Mouse (Mus musculus) 416B (cell line): ENCODE measurements at regions not wholly inside any gene's neighbourhood (a gene's known extent, or its start where the extent isn't known, plus 50 kb on each side); places are given as distances from the start of the nearest gene placed in this dataset.
A peak's percentile ranks its signal among the peaks of the same experiment; 100 is the strongest.
"Not testable (repeated sequence)": the region's sequence is repeated elsewhere in the genome, so short reads cannot be mapped to it uniquely, and the experiment has no call there.

Experiments
- DNase-seq: peaks from one replicate; pipeline ENCODE4 v3.0.0; 2011; ENCODE audit warnings: low read depth

DNA sequence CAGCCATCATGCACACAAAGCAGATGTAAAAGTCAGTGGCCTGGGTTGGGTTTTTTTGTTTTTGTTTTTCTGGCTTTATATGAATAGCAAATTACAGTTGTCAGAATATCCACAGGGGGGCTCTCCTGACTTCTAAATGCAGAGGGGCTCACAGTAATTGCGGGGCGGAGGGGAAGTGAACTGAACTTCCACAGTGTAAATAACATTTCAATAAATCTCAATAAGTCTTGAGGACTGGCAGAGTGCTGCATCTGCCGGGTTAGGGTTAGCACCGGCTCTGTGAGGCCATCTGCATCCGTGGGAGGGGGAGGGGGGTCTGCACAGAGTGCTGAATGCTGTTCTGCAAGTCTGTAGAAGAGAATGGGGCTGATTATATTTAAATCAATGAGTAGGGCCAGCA, 50.3 kb upstream of the Arl4c start:
- DNase-seq: no peak

DNA sequence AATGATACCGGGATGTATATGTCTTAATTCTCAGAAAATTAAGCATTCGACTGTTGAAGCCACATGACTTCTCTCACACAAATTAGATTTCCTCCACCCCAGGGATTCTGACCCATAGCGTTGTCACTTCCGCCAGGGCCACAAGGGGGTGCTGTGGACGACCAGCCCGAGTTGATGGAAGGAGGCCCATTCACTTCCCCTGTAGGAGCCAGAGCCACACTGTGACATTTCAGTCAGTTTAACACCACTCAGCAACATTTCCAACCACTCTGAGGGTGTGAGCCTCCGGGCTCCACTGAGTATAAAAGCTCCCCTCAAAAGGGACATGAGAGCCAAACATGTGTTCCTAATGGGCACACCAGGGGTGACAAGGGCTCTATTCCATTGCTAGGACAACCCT, 54.6 kb upstream of the Arl4c start:
- DNase-seq: peak; percentile 8

DNA sequence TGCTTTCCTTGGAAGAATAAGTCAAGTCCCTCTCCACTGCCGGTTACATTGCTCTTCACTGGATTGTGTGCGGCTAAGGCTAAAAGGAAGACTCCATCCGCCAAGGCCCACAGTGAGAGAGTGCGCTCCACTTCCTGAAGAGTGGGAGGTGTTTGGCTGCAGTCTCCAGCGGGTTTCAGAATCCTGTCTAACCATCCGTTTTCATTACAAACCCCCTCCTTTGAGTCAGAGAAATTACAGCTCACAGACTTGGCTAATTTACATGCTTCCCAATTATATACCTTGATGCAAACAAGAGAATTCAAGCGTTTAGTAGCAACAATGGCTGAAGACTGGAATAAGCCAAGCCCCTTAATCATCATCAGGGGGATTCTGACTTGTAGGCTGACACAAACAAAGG, 55.1 kb upstream of the Arl4c start:
- no peak for DNase-seq

DNA sequence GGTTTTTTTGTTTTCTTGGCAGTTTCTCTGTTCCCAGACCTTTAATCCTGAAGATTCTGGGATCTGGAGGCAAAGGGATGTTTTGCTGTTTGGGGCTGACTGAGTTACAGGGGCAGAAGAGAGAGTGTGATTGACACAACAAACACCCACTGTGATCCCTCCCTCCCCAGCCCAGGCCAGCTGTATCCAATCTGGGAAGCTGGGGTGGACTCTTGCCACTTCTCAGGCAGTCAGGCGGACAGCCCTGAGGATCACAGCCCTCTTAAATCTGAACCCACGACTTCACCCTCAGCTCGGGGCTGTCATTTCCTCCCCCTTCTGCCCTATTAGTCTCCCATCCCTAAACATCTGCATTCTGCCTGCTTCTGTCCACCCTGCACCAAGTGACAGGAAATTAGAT, 55.7 kb upstream of the Arl4c start:
- DNase-seq: no peak

DNA sequence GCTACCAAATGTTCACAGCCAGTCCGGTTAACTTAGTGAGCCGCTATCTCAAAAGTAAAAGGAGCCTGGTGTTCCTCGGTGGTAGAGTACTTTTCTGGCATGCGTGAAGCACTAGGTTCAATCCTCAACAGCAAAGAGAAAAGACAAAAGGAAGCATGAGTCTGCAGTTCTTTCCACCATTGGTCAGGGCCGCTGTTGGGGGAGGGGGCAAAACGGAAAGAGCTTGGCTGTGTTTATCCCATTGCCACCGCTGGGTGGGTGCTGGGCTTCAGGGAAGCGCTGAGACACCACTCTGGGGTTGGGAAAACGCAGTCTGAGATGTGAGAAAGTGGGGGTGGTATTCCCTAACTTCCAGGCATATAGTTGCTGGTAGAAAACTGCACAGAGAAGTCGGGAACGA, 58.6 kb upstream of the Arl4c start:
- no peak for DNase-seq

DNA sequence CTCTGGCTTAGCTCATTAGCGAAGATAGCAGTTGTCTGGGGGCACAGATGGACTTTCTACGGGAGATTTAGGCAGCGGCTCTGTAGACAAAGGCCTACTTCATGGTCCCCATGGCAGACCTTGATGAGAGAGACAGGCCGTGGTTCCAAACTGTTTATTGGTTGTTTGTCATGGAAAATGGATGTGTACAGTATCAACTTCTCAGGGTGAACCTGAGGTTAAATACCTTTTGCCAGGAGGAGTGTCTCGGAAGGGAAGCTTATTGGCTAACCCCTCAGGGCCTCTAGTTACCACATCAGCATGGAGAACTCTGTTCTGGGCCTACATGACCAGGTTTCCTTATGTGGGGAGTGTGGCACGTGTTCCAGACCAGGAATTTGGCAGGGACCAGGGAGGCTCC, 59.1 kb upstream of the Arl4c start:
- no peak for DNase-seq

DNA sequence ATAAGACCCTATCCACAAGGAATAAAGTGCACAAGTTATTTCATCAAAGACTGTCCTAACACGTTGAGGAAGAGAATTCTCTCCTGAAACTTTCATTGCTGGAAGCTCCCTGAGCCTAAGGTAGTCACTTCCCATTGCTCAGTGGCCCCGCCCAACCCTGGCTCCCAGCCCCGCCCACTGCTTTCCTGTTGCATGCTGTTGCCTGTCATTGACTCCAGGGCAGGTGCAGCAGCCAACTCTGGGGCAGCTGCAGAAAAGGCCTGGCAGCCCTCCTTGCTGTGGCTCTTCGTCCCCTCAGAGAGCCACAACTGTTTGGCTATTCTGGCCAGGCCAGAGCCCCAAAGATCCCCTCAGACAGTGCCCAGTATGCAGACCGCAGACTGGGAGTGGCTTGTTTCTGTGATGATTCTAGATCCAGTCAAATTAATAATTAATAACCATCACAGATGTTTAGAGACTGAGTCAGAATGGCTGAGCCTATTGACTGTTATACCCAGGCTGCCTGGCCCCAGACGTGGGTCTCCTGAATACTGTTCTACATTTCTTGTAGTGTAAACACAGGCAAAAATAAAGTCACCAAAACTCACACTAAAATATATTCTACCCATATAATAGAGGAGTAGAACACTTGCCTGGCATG, 61.8 kb upstream of the Arl4c start:
- DNase-seq: no peak

DNA sequence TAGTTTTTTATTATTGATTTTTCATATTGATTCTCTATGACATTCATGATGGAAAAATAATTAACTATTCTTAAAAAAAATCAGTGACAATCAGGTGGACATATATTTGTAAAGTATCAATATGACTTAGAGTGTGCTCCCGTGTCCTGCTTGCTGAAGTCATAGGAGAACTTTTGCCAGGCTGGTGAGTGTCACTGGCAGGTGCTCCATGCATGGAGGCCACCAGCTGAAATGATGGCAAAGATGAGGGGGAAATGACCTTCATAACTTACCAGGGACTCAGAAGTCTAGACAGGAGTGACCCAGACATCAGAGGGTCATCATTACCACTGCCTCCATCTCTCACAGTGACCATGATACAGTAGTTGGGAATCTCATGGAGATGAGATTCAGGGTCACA, 62.5 kb upstream of the Arl4c start:
- DNase-seq: no peak

DNA sequence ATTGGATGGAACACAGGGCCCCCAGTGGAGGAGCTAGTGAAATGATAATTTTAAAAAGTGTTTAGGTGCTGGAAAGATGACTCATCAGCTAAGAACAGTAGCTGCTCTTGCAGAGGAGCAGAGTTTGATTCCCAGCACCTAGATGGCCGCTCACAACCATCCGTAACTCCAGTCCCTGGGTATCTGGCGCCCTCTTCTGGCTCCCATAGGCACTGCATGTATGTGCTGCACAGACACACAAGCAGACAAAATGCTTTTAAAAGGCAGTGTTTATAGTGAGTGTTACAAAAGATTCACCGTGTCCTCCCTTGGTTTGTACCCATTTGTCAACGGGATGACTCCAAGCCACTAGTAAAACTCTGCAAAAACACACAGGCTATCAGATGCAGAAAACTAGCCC, 75.0 kb upstream of the Arl4c start:
- DNase-seq: no peak

DNA sequence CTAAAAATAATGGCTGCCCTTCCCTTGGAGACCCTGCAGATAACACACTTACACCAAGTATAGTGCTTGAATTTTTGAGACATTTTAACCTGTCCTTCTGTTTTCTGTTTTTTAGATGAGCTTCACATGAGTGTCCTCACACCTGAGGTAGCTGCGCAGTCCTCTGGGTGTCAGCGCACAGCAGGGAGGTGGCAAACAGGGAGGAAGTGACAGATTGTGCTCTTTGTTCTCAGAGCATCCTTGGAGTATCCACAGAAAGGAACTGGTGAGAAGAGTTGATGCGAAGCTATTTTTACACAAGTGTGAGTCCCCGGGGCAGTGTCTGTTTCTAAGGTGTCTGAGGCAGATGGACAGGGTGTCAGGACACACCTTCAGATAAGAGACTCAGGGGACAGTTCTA, 78.2 kb upstream of the Arl4c start:
- no peak for DNase-seq

DNA sequence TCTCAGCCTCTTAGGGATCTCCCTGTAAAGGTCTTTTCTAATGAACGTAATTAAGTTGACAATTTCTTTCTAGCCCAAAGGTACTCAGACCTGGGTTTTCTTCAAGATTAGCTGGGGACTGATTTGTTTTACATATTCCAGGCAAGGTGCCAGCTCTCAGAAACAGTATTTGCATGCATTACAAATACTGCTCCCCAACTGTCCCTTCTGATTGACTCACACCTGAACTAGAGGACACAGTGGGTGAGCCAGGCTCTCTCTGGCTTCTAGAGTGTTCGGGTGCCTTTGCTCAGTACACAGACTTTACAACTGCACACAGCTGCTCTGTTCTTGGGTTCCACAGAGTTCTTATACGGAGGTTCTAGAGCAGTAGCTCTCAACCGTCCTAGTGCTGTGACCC, 81.1 kb upstream of the Arl4c start:
- DNase-seq: no peak

DNA sequence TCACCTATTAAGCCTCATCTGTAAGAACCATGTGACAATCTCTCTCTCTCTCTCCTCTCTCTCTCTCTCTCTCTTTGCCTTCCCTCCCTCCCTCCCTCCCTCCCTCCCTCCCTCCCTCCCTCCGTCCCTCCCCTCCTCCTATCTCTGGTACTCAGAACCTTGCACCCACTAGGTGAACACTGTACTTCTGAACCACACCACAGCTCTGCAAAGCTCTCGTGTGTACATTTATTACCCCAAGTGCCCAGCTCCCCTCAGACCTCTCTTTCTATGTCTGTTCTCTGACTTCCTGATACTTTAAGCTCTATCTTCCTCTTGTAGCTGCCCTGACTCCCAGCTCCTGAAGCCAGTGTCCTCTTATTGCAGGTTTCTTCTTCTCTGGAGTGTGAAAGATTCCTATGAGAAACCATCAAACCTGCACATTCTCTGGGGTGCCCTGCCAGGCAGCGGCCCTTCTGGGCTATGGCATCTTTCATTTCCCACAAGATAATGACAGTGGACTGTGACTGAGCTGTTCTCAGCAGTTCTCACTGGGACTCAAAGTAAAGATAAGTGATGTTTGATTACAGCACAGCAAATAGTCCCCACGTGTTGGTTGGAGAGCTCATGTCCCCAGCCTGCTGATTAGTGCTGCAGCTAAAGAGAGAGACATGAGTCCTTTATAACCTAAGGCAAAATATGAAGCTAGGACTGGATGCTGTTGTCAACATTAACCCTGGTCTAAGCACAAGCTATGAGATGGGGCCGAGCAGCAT, 83.0 kb upstream of the Arl4c start:
- no peak for DNase-seq

DNA sequence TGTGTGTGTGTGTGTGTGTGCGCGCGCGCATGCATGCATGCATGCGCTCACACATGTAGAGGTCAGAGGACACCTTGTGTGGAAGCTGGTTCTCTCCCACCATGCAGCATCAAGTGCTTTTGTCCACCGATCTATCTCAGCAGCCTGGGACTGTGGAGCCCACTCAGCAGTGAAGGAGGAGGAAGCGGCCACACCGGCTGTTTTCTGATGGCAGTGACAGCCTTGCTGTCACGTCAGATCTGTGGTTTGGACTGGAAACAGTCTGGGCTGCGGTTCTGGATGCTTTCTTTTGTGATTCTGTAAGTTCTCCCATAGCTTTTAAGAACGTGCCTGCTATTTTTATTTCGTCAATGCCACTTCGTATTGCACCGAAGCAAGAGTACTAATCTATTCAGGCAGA, 84.0 kb upstream of the Arl4c start:
- no peak for DNase-seq

DNA sequence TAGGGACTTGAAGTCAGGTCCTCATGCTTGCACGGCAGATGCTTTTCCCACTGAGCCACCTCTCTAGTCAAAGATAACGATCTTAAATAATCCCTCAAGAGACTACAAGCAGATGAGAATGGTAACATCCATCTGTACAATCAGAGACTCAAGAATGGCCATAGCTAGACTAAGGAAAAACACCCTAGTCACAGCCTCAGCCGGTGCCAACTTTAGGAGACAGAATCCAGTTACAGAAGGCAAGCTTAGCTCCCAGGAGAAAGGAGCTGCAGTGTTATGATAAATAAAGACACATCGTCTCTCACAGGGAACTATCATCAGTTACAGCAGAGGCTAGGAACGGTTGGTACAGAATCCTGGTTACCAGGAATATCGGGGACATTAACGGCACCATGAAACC, 88.7 kb upstream of the Arl4c start:
- DNase-seq: no peak

DNA sequence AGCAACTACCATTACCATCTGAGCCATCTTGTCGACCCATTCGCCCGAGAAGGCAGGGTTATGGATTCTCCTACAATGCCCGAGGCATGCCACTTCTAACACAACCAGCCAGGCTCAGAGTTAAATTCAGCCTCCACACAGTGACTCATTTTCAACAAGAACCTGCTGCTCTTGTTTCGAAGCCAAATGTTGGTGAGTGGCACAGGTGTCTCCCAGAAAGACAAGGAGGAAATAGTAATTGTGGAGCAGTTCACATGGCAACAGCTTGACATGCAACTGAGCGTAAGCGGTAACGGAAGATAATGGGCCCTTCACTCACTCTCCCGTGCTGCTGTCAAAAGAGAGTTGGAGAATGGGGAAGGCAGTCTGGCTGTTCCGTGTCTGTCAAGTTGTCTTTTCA, 92.9 kb upstream of the Arl4c start:
- DNase-seq: no peak

DNA sequence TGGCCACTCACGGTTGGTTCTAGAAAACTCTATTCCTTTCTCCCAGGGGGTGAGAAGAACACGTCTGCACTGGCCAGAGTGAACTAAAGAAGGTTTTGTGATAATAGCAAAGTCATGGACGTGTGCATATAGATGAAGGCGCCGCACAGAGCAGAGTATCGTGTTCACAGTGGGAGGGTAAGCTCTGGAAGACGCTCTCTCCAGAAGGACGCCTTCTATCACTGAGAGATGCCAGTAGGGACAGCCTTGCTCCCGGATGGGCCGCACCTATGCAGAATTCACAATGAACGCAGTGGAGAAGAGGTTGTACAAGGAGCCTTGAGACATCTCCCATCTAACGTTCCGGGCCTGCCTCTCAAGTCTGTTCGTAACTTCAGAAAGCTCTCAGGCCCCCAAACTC, 96.5 kb upstream of the Arl4c start:
- no peak for DNase-seq

DNA sequence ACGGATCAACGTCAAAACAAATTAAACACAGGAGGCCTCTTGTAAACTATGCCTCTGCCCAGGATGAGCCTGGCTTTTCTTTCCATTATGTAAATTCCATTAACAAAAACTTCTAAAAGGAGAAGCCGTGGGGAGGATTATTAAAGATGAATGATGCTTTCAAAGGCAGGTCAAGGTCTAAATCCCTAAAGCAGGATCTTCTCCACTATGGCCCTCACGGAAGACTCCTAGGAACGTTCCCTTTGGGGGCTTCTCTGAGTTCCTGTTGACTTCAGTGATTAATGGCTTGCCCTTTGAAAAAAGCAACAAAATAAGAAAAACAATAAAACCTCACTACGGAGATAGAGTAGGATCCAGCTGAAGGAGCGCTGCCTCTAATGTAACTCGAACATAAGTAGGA, 96.9 kb upstream of the Arl4c start:
- no peak for DNase-seq

DNA sequence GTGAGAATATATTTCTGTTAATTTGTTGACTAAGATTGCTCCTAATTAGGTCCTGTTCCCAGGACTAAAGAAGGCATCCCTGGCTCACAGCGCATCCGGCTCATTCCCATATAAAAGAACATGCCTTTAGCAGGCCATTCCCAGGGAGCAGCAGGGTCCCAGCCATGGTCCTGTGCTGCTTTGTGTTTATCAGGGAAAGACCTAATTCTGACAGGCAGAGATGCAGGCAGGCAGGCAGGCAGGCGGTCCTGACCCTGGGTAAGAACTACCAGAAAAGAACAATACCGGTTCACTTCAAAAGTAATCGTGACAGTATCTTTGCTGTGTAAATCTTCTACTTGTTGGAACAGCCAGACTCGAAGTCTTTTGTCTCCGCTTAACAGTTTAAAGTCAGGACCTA, 97.3 kb upstream of the Arl4c start:
- DNase-seq: no peak

DNA sequence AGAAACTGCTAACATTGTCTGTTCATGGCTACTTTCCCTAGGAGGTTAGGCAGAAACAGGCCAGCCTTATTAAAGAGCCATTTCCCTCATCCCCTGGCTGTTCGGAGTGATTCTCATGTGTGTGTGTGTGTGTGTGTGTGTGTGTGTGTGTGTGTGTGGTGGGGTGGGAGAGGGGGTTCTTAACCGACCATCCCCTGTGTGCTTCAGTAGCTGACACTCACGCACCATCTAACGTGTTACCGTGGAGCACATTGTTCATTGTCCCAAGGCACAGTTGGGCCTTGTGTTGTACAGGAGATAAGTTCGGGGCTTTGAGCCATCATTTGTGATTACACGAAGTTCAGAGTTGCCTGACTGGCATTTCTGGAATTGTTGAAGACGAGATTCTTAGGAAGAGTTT, 97.8 kb upstream of the Arl4c start:
- DNase-seq: no peak

DNA sequence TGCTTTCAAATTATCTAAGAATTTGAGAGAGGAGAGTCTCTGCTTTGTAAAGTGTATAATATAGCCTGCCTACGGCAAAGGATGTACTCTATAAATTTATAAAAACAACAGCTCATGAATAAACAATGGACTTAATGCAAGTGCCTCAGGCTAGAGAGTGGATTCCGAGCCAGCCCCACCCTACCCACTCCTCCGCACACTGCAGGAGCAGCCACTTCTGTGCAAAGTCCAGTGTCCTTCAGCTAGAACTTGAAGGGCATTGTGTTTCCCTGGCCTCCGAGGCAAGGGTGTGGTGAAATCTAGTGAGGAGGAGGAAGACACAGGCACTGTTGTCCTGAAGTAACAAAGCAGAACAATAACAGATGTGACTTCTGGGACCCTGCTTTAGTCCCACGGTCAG, 98.4 kb upstream of the Arl4c start:
- no peak for DNase-seq

DNA sequence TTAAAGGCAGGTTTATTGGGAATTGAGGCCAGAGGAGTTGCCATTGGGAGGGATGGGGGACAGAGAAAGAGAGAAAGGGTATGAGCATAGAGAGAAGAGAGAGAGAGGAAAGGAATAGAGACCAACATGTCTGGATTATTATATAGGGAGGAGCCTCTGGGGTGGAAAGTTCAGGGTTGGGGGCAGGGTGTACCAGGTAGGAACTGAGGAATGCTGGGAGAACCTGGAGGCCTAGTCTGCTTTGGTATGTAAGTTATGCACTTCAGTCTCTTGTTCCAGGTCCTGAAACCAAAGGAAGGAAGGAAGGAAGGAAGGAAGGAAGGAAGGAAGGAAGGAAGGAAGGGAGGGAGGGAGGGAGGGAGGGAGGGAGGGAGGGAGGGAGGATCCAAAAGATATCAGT, 99.1 kb upstream of the Arl4c start:
- DNase-seq: not testable (repeated sequence)

DNA sequence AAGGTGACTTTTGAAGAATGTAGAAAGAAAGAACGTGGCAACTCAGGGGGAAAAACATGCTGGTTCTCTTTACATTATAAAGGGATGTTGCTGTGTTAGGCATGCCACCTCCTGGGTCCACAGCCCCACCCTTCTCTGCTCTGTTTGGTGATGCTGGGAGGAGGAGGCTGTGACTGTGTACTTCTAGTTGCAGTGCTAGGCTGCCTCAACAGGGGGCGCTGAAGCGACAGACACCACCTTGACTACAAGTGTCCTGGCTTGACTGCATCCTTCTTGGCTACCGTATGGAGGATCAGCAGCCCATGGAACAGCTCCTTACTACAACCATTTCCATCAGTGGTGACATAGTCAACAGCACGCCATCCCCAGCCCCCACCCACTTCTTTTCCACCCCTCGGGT, 104.9 kb upstream of the Arl4c start:
- DNase-seq: no peak

DNA sequence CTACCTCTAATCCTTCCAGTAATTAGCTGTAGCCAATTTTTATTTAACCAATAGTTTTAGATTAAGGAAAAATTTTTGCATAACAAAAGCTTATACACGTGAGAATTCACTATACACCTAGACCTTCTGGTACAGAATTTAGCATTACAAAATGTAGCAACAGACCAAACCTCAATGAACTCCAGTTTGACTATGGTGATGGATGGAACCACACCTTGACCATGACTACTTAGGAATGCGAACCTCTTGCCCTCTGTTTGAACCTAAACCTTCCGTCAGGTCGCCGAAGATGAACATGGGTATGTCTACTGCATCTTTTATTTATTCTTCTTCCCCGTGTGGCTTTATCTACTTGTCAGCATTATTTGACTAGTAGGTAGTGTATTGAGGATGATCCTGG, 105.9 kb upstream of the Arl4c start:
- no peak for DNase-seq

DNA sequence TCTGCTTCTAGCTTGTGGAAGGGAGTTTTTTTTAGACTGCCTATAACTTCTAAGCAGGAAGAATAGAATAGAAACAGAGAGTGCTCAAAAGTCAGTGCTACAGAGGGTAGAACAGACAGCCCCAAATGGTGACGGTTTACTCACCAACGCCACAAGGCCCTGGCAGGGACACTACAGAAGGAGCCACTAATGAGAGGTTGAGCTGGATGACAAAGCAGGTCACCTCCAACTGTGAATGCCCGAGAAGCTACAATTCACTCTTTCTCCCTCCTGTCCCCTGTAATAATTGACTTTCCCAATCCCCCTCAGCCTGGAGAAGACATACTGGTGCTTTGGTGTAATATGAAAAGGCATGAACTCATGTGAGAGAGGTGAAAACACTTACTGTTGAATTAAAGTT, 106.5 kb upstream of the Arl4c start:
- DNase-seq: no peak
